Mouse (Mus musculus): ENCODE data around the gene Lmtk3.

The Lmtk3 gene

DNA sequence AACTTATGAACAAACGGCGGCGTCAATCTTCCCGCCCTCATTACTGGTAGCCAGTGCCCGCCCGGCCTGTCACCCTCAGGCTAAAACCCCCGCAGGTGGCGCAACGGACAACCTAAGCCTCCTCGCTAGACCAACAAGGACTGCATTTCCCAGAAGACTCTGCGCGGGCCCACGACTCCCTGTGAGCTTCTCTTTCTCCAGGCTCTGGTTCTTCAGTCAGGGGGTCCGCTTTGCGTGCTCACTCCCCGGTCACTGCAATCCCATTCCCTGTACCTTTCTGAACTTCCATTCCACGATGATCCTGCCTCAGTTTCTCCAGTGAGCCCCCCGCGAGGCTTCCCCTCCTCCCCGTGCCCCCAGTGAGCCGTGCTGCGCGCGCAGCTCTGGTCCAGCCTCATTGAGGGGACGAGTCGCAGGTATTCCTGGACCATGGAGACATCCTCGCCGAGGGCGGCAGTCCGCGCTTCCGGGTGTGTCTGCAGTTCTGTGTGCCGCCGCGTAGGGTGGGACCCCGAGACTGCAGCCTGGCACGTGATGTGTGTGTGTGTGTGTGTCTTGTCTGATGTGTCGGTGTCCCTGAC, at the start of gene Lmtk3:
Gene Lmtk3 (plus strand): TSS at position 228 of the 581 bp plus-strand sequence.
- in situ Hi-C loops (cut with MboI; ENCODE audit: unreplicated experiment in 2 of 2), result no loop called here

DNA sequence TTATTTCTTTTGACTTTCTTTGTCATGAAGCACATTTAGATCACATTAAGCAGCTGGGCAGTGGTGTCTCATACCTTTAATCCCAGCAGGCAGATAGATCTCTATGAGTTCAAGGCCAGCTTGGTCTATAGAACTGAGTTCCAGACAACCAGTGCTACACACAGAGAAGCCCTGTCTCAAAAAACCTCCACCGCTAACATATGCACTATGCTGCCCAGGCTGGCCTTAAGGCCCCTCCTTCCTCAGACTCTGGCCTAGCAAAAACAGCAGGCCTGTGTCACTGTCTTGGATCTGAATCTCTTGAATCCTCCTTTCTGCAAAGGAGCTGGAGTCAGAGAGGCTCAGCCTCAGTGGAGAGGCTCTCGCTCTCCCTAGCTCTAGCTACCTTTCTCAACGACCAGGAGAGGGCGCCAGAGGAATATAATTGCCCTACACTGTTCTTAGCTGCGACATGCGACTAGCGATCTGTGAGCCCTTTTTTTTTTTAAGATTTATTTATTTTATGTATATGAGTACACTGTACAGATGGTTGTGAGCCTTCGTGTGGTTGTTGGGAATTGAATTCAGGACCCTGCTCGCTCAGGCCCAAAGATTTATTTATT, 44.3 kb upstream of the Lmtk3 start:
- in situ Hi-C loops (cut with MboI; ENCODE audit: unreplicated experiment in 2 of 2), result loop anchor here (5.0 to 25.0 kb wide), 4 partner anchors 63 to 473 kb away; no protein-coding TSS in a partner anchor

DNA sequence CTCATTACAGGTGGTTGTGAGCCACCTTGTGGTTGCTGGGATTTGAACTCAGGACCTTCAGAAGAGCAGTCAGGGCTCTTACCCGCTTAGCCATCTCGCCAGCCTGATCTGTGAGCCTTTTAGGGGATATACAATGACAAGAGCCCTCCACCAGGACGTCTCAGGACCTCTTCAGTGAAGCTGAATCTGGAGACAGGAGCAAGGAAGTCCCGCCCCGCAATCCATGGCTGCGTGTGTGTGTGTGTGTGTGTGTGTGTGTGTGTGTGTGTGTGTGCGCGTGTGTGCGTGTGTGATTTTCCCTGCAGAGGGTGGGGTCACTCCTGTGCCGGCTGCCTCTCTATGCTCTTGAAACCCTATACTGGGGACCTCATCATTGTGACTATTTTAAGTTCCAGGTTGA, 43.7 kb upstream of the Lmtk3 start:
- in situ Hi-C loops (cut with MboI; ENCODE audit: unreplicated experiment in 2 of 2), result loop anchor here (5.0 to 25.0 kb wide), 4 partner anchors 62 to 472 kb away; no protein-coding TSS in a partner anchor

DNA sequence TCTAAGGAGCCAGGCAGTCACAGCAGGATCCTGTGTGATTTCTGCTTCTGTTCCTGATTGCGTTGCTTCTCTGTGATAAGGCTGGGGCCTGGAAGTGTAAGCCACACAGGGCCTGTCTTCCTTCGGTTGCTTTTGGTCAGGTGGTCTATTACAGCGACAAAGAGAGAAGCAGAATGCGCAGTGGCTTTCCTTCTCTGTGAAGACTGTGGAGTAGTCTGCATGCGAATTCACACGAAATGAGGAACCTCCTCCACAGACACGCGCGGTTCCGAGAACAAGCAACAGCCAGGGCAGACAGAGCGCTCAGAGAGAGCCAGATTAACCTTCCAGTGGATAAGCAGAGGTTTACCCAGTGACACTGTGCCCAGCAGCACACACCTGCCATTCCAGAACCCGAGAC, 42.2 kb upstream of the Lmtk3 start:
- in situ Hi-C loops (cut with MboI; ENCODE audit: unreplicated experiment in 2 of 2), result loop anchor here in 1 of 2 experiments (25.0 kb wide), 1 partner anchor 471 kb away; no protein-coding TSS in a partner anchor

DNA sequence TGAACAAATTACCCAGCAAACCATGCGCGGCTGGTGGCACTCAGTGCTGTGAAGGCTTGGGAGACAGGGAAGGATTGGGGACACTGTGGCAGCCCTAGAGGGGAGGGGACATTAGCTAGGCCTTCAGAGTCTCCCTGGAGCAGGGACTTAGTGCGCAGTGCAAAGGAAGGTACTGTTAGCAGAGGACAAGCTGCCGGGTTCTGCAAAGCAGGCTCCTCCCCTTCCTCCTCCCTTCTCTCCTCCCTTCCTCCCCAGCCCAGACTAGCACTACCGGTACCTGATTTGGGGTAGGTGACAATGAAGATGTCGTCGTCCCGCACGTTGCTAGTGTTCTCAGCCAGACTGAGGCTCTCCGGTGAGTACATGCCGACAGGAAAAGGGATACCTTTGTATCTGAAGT, 41.8 kb upstream of the Lmtk3 start:
- in situ Hi-C loops (cut with MboI; ENCODE audit: unreplicated experiment in 2 of 2), result loop anchor here in 1 of 2 experiments (25.0 kb wide), 1 partner anchor 471 kb away; no protein-coding TSS in a partner anchor

DNA sequence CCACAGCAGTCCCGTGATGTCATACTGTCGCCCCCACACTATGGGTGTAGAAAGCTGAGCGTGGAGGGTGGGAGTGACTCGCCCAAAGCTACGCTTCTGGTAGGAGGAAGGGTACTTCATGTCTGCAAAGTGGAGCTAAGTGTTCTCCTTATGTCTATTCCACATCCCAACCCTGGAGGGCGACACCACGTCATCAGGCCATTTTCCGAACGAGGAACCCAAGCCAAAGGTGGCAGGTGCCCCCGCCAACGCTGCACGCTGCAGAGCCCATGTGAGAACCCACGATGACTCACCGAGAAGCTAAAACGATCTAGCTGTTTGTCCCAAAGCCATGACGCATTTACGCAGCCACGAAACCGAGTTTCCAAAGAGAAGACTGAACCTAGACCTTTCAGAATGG, 41.2 kb upstream of the Lmtk3 start:
- in situ Hi-C loops (cut with MboI; ENCODE audit: unreplicated experiment in 2 of 2), result loop anchor here in 1 of 2 experiments (25.0 kb wide), 1 partner anchor 470 kb away; no protein-coding TSS in a partner anchor

DNA sequence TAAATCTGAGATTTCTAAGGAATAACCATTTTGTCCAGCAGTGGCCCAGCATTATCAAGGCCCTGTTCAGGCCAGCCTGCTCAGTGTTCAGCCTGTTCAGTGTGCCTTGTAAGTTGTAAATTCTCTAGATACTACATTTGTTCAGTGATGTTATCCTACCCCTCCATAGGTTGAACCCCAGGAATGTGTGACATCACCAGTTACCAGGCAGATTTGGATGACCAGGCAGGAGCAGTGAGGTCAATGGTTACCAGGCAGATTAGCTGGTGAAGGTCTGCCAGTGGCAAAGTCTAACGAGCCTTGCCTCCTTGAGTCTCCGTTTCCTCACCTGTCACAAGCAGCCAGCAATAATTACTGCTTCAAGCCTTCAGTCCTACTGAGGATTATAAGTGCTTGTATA, 39.2 kb upstream of the Lmtk3 start:
- in situ Hi-C loops (cut with MboI; ENCODE audit: unreplicated experiment in 2 of 2), result loop anchor here in 1 of 2 experiments (25.0 kb wide), 1 partner anchor 468 kb away; no protein-coding TSS in a partner anchor

DNA sequence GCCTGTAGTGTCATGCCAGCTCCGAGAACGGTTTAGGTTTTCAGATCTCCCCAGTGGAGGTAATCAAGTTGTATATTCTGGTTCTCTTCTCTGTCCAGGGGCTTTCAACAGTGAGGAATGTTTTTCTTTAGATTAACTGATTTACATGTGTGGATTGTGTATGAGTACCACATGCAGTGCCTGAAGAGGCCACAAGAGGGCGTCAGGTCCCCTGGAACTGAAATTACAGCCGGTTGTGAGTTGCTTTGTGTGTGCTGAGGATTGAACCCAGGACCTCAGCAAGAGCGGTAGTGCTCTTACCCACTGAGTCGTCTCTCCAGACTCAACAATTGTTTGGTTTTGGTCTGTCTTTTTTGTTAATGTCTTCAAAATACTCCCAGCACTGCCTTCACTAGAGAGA, 37.0 kb upstream of the Lmtk3 start:
- in situ Hi-C loops (cut with MboI; ENCODE audit: unreplicated experiment in 2 of 2), result loop anchor here in 1 of 2 experiments (25.0 kb wide), 1 partner anchor 466 kb away; no protein-coding TSS in a partner anchor

DNA sequence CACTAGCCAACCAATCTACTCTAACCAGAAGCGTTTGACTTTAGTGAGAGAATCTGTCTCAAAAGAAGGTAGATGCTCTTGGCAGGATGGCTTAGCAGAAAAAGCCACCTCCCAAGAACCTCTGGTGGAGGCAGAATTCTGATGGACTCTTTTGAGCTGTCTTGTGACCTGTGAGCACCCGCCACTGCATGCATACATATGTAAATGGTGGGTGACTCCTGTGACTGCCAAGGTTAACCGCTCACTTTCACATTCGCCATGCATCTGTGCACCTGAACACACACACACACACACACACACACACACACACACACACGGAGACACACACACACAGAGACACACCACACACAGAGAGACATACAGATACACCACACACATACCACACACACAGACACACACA, 36.1 kb upstream of the Lmtk3 start:
- in situ Hi-C loops (cut with MboI; ENCODE audit: unreplicated experiment in 2 of 2), result loop anchor here in 1 of 2 experiments (25.0 kb wide), 1 partner anchor 465 kb away; no protein-coding TSS in a partner anchor

DNA sequence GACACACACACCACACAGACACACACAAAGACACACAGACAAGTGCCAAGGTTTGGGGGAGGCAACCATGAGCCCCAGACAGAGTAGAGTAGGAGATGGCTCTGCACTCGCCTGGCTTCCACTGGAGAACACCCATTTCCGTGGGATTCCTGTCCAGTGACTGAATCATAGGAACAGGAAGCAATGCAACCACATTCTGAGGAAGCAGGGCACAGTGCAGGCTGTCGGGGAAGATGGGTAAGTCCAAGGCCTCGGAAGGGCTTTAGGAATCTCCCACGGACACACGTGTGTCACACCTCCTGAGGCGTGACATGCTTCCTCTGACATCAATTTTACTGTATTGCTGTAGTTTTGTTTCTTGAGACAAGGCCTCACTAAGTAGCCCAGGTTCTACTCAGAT, 35.4 kb upstream of the Lmtk3 start:
- in situ Hi-C loops (cut with MboI; ENCODE audit: unreplicated experiment in 2 of 2), result loop anchor here in 1 of 2 experiments (25.0 kb wide), 1 partner anchor 464 kb away; no protein-coding TSS in a partner anchor

DNA sequence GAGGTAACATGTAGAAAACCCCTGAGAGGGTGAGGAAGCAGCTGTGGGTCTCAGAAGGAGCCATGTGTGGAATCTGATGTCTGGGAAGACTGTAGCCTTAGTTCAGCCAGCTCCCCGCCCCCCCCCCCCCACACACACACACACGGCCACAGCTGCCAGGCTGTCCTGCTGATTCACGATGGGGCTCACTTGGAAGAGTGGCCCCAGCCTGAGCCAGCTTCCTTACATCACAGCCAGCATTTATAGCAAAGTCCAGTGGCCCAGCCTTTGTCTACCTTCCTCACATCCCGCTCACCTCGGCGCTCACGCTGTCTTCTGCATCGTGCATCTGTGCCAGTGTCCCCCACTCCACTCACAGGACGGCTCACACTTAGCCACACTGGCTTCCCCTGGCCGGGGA, 34.1 kb upstream of the Lmtk3 start:
- in situ Hi-C loops (cut with MboI; ENCODE audit: unreplicated experiment in 2 of 2), result loop anchor here in 1 of 2 experiments (25.0 kb wide), 1 partner anchor 463 kb away; no protein-coding TSS in a partner anchor

DNA sequence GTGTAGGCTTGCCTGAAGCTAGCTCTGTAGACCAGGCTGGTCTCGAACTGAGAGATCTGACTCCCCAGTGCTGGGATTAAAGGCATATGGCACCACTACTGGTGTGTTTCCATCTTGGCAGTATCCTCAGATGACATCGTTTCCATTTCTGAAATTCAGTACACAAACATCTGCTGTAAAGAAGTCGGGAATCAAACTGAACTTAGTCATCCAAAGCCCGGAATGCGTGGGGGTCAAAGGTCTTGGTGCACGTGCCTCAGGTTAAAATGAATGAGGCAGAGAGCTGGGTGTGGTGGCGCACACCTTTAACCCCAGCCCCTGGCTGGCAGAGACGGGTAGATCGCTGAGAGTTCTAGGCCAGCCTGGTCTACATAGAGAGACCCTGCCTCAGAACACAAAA, 33.4 kb upstream of the Lmtk3 start:
- in situ Hi-C loops (cut with MboI; ENCODE audit: unreplicated experiment in 2 of 2), result no loop called here

DNA sequence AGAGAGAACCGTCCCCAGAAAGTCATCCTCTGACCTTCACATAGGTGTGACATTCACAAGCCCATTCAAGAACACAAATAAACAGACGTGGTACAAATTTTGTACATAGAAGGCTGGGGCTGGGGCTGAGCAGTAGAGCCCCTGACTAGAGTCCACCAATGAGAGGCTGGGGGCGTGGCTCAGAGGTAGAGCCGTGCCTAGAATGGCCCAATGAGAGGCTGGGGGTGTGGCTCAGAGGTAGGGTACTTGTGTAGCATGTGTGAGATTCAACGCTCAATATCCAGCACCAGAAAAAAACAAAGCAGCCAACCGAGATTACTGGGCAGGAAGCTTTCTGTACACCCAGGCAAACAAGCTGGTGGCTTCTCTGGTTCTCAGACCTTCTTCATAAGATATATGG, 27.8 kb upstream of the Lmtk3 start:
- in situ Hi-C loops (cut with MboI; ENCODE audit: unreplicated experiment in 2 of 2), result no loop called here

DNA sequence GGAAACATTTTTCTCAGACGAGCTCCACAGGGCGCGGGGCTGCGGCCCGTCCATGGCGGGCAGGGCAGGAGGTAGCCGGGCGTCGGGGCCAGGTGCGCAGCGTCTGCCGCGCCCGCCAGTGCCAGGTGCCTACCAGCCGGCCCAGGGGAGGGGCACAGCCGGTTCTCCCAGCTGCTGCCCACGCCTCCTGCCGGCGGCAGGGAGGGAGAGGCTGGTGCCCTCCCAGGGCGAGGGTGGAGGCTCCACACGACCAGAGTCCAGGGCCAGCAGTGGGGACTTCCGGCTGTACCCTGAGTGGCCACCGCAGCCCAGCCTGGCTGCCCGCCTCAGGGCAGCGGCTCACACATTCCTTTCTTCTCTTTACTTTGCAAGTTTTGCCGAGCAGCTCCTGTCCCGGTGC, 24.1 kb upstream of the Lmtk3 start:
- in situ Hi-C loops (cut with MboI; ENCODE audit: unreplicated experiment in 2 of 2), result no loop called here

DNA sequence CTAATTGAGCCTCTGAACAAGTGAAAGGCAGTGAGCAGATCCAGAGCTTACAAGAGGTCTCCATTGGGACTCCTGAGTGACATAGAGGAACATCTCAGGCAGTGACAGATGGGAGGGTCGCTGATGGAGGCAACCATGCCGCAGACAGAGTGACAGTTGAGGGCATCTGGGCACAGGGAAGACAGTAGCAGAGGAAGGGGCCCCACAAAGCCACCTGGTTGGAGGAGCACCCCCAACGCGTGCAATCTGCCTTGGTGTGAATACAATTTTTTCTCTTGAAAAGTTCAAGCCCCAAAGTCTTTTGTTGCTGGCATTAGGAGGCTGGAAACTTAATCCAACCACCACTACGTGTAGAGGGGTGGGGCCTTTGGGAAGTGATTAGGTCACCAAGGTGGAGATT, 23.4 kb upstream of the Lmtk3 start:
- in situ Hi-C loops (cut with MboI; ENCODE audit: unreplicated experiment in 2 of 2), result no loop called here

DNA sequence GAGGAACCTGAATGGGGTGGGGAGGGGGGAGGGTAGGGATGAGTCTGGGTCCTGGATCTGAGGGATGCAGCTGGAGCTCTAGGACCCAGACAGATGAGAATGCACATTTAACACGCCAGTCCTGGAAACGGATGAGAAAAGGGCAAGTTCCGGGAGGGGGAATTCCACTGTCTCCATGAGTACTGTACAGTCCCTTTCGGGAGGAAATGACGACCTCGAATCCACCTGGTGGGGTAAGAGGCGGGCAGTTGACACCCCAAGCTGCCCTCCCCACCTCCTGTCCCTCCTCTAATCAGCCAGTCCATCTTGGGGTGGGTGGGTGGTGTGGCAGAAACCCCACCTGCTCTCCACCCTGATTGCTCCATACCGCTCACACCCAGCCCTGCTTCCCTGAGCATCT, 17.5 kb upstream of the Lmtk3 start:
- in situ Hi-C loops (cut with MboI; ENCODE audit: unreplicated experiment in 2 of 2), result no loop called here

DNA sequence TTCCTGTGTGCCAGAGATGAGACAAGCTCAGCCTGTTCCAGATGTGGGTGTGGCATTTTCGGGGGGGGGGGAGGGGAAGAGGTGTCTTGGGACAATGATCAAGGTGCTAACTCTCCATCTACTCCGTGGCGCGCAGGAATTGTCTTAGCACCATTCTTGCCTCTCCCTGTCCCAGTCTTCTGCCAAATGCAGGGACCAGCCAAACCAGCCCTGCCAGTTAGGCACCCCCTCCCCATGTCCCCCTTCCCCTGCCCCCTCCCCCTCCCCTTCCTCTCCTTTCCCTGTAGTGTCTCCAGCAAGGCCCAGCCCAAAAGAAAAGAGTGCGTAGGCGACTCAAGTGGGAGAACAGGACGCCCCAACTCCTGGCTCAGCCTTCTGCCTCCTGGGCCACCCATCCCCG, 16.8 kb upstream of the Lmtk3 start:
- in situ Hi-C loops (cut with MboI; ENCODE audit: unreplicated experiment in 2 of 2), result no loop called here

DNA sequence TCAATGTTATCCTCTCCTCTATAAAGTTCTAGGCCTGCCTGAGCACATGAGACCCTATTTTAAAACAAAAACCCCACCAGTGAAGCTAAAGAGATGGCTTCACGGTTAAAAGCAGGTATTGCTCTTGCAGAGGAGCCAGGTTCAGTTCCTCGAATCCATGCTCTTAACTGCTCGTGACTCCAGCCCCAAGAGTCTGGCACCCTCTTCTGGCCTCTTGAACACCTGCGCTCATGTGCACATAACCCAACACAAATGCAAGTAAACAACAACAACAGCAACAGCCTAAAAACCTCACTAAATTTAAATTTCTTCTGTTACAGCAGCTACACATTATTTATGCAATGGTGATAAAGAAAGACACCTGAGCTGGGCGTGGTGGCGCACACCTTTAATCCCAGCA, 16.0 kb upstream of the Lmtk3 start:
- in situ Hi-C loops (cut with MboI; ENCODE audit: unreplicated experiment in 2 of 2), result no loop called here

DNA sequence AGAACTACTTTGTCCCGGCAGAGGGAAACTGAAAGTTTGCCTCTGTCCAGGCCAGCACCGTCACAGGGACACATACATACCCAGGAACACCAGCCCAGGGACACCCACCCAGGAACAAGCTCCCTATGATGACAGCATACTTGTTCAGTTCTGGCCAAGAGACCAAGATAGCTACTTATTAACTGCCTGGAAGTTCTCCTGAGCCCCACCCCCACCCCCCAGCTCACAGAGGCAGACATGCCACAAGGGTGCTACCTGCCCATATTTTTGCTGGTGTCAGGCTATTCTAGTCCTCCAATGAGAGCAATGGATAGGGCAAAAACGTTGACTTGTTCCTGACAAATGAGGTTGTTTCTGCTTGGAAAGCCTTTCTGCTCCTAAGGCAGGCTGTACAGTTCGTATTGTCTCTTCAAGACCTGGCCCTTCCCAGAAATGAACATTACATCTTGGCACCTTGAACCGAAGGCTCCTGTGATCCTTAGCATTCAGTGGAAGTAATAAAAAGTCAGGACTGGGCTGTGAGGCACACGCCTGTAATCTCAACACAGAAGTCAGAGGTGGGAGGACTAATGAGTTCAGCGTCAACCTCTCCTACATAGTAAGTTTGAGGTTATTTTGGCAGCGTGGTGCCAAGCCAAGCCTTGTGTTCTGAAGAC, 13.0 kb upstream of the Lmtk3 start:
- in situ Hi-C loops (cut with MboI; ENCODE audit: unreplicated experiment in 2 of 2), result no loop called here

DNA sequence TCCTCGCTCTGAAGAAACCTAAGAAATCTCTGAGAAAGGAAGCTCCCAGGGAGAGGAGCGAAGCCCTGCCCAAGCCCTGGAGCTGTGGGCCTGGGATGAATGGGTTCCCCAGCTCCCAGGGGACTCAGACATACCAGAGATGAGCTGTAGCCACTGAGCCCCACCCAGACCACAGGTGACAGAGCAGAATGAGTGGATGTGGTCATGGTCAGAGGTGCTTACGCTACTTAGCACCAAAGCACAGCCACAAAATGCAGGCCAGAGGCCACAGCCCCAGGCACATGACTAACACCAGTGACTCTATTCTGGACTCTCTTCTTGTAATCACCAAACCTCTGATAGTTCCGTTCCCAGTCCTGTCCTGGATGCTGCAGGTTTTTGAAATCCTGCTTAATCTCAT, 12.4 kb upstream of the Lmtk3 start:
- in situ Hi-C loops (cut with MboI; ENCODE audit: unreplicated experiment in 2 of 2), result no loop called here

DNA sequence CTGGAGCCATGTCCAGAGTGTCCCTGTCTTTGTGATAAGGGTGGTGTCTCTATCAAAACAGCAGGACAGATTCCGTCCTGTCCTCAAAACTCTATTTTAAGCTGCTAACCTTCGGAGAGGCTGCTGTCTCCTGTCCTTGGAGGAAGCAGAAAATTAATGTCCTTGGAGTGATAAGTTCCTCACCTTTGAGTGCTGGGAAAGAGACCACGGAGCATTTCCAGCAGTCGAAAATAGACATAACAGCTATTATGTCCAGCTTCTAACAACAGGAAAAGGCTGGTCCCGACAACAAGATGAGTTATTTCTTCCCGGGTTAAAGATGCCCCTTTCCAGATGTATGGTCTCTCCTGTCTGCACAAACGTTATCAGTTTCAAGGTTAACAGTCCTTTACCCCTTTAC, 8.3 kb upstream of the Lmtk3 start:
- in situ Hi-C loops (cut with MboI; ENCODE audit: unreplicated experiment in 2 of 2), result no loop called here

Data from v-Abl transformed pro-B cells (cell line).